Mouse (Mus musculus) ZHBTc4 (cell line): ENCODE results near the gene Kank4.

Experiments
- DNase-seq: peaks from one replicate; pipeline ENCODE4 v3.0.0-alpha.2; 2011; ENCODE audit warnings: low read depth, low spot score

Kank4 gene

DNA sequence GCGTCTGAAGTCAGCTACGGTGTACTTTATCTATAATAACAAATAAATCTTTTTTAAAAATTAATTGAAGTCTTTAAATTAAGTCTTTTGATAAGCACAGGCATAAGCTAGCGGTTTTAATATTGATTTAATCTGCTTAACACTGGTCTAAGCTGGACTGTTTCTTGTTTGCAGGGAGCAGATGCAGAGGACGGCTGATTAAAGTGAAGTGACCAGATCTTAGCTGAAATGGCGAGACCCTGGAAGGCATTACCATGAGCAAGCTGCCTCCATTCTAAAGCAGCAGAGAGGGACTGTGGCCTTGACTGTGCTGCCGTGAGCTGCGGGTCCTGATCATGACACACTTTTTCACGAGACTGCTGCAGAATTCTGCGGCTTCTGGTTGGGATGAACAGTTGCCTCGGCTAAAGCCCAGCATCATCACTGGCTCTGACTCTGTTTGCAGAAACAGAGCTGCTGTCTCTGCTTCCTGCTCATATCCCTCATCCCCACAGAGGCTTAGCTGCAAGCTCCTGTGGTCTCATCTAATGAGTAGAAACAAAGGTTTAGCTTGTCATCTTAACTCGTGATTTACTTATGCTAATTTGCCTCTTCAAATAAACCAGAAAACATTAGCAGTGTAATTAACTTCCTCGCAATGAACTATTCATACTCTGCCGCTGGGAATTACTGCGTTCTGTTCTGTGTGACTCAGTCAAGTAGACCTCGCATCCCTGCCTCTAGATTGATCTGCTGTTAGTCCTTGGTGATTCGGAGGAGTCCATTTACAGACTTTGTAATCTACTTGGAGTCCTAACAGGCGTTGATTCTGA, 99.4 kb downstream of the Kank4 start:
- DNase-seq = no peak

GRCm38 (mm10) chr4:98710891-98711290, 106.4 kb downstream of the Kank4 start:
- DNase-seq = no peak
